Mouse (Mus musculus) liver, adult 2 months (tissue): ENCODE measurements around the gene Dglucy. TPM values are rescaled to one million over a fixed set of nuclear protein-coding genes. Genes with fewer than 3 reads are reported as not detected.

ENCODE experiments used
- DNase-seq: peaks from one replicate; pipeline ENCODE4 v3.0.0-alpha.2; 2011; ENCODE audit warnings: low read depth, low spot score; ENCODE audit errors: extremely low read depth
- H3K27ac ChIP-seq: fragments of 200-500 bp; replicated peaks from 2 replicates; pipeline ENCODE4 v1.5.1; 2012; ENCODE audit warnings: low read depth, mild to moderate bottlenecking, control low read depth, inconsistent platforms, low read length; ENCODE audit not compliant: insufficient read depth
- H3K27me3 ChIP-seq: fragments of 200-500 bp; 2 replicates; pipeline ENCODE4 v1.6.1; 2012; ENCODE audit warnings: mild to moderate bottlenecking, moderate library complexity, low read length, inconsistent platforms; ENCODE audit not compliant: control insufficient read depth, insufficient read depth
- H3K36me3 ChIP-seq: fragments of 200-500 bp; 2 replicates; pipeline ENCODE4 v1.6.1; 2012; ENCODE audit warnings: low read length, inconsistent platforms; ENCODE audit not compliant: control insufficient read depth, insufficient read depth
- H3K4me1 ChIP-seq: fragments of 200-500 bp; 2 replicates; pipeline ENCODE4 v1.6.1; 2011; ENCODE audit warnings: low read length; ENCODE audit not compliant: control insufficient read depth, insufficient read depth
- H3K4me3 ChIP-seq: fragments of 200-500 bp; 2 replicates; pipeline ENCODE4 v1.5.1; 2011; ENCODE audit warnings: low read depth, mild to moderate bottlenecking, control low read depth, low read length, moderate library complexity; ENCODE audit not compliant: insufficient read depth
- H3K79me2 ChIP-seq: fragments of 200-500 bp; 2 replicates; pipeline ENCODE4 v1.6.1; 2012; ENCODE audit warnings: inconsistent platforms, mild to moderate bottlenecking, low read length, moderate library complexity; ENCODE audit not compliant: control insufficient read depth, insufficient read depth
- H3K9ac ChIP-seq: fragments of 200-500 bp; 2 replicates; pipeline ENCODE4 v1.6.1; 2012; ENCODE audit warnings: low read depth, mild to moderate bottlenecking, control low read depth, inconsistent platforms, low read length
- CTCF ChIP-seq: fragments of 200-500 bp; IDR thresholded peaks from 2 replicates; pipeline ENCODE4 v1.5.1; 2011; ENCODE audit warnings: low read depth, low read length, control low read depth
- POLR2A ChIP-seq: fragments of 200-500 bp; IDR thresholded peaks from 2 replicates; pipeline ENCODE4 v1.6.1; 2011; ENCODE audit warnings: low read length, control low read depth; ENCODE audit not compliant: insufficient read depth; ENCODE audit errors: extremely low read depth
- WGBS: fragments of 180-500 bp; shearing (Covaris S2); methylation state at CpG from one replicate; pipeline ENCODE4 v1.1.7; 2018; 5-methylcytosine and 5-hydroxymethylcytosine counted together
- polyA plus RNA-seq: library from polyadenylated mRNA; depleted of rRNA; stranded (reverse); fragments of >200 nt; gene quantifications from 2 replicates; pipeline ENCODE4 v1.2.3, GENCODE M21; 2012
- total RNA-seq: library from RNA; depleted of rRNA; stranded (reverse); fragments of >200 nt; gene quantifications from 2 replicates; pipeline ENCODE4 v1.2.3, GENCODE M21; 2014

The Dglucy gene
- total and polyA plus RNA-seq, 2 experiments, result 35.2 to 36.8 TPM

- Histone ChIP-seq H3K36me3 (no peaks in the 10 kb centered on the region), H3K79me2 (no peaks in the 10 kb centered on the region), H3K27me3 (no peaks in the 10 kb centered on the region), H3K4me1 (no peaks in the 10 kb centered on the region), H3K4me3 (no peak overlapping the region), H3K27ac (no peak overlapping the region), H3K9ac (no peak overlapping the region)
- no peak for TF ChIP-seq CTCF
- no peak for DNase-seq
- 90% methylated on average over 5 of the region's 5 CpGs for WGBS
Observed at GRCm38 (mm10) chr12:100740313-100740712, 38.5 kb upstream of the Dglucy start.

- no peaks in the 10 kb centered on the region for H3K36me3 ChIP-seq
- 56% methylated on average over 2 of the region's 2 CpGs for WGBS
- no peaks in the 10 kb centered on the region for H3K4me1 ChIP-seq
- no peaks in the 10 kb centered on the region for H3K79me2 ChIP-seq
- H3K9ac ChIP-seq, result no peak overlapping the region
- TF ChIP-seq POLR2A, result no peak
- no peak for TF ChIP-seq CTCF
- DNase-seq, result no peak
- H3K27me3 ChIP-seq, result no peaks in the 10 kb centered on the region
- no peak overlapping the region for H3K4me3 ChIP-seq
- no peak overlapping the region for H3K27ac ChIP-seq
Observed at GRCm38 (mm10) chr12:100742468-100742867, 36.4 kb upstream of the Dglucy start.

GRCm38 (mm10) chr12:100752977-100753376 is 25.9 kb upstream of the Dglucy start:
- H3K27ac ChIP-seq, result no peak overlapping the region
- WGBS, result 52% methylated on average over 1 of the region's 1 CpGs
- no peaks in the 10 kb centered on the region for H3K79me2 ChIP-seq
- H3K27me3 ChIP-seq, result no peaks in the 10 kb centered on the region
- no peaks in the 10 kb centered on the region for H3K36me3 ChIP-seq
- no peak overlapping the region for H3K4me3 ChIP-seq
- no peak for DNase-seq
- TF ChIP-seq CTCF (no peak), POLR2A (no peak)
- H3K4me1 ChIP-seq, result no peaks in the 10 kb centered on the region
- no peak overlapping the region for H3K9ac ChIP-seq

- Histone ChIP-seq H3K4me1 (no peaks in the 10 kb centered on the region), H3K4me3 (no peak overlapping the region), H3K27me3 (no peaks in the 10 kb centered on the region), H3K79me2 (no peaks in the 10 kb centered on the region), H3K36me3 (no peaks in the 10 kb centered on the region), H3K9ac (no peak overlapping the region), H3K27ac (no peak overlapping the region)
- TF ChIP-seq POLR2A (no peak), CTCF (no peak)
- WGBS, result 86% methylated on average over 1 of the region's 1 CpGs
- DNase-seq, result no peak
Observed at GRCm38 (mm10) chr12:100753716-100754115, 25.1 kb upstream of the Dglucy start.

GRCm38 (mm10) chr12:100757427-100757826 is 21.4 kb upstream of the Dglucy start:
- Histone ChIP-seq H3K36me3 (no peaks in the 10 kb centered on the region), H3K4me1 (no peaks in the 10 kb centered on the region), H3K9ac (no peak overlapping the region), H3K4me3 (no peak overlapping the region), H3K27ac (no peak overlapping the region), H3K79me2 (no peaks in the 10 kb centered on the region), H3K27me3 (no peaks in the 10 kb centered on the region)
- no peak for DNase-seq
- 68% methylated on average over 4 of the region's 4 CpGs for WGBS
- no peak for TF ChIP-seq POLR2A
- no peak for TF ChIP-seq CTCF

- Histone ChIP-seq H3K79me2 (no peaks in the 10 kb centered on the region), H3K36me3 (no peaks in the 10 kb centered on the region), H3K27me3 (no peaks in the 10 kb centered on the region), H3K4me3 (no peak overlapping the region), H3K4me1 (no peaks in the 10 kb centered on the region), H3K27ac (no peak overlapping the region), H3K9ac (no peak overlapping the region)
- WGBS, result 73% methylated on average over 11 of the region's 11 CpGs
- TF ChIP-seq CTCF (no peak), POLR2A (no peak)
- no peak for DNase-seq
Observed at GRCm38 (mm10) chr12:100762663-100763425, 16.0 kb upstream of the Dglucy start.
